Mouse (Mus musculus): ENCODE results near the gene Gm49384. TPM values are rescaled to one million over a fixed set of nuclear protein-coding genes. Genes with fewer than 3 reads are reported as not detected.
"Not testable (repeated sequence)": the region's sequence is repeated elsewhere in the genome, so short reads cannot be mapped to it uniquely, and the experiment has no call there.

Gm49384 gene
- polyA plus RNA-seq, 1 experiment from 2014 or later: 11.6 TPM

DNA sequence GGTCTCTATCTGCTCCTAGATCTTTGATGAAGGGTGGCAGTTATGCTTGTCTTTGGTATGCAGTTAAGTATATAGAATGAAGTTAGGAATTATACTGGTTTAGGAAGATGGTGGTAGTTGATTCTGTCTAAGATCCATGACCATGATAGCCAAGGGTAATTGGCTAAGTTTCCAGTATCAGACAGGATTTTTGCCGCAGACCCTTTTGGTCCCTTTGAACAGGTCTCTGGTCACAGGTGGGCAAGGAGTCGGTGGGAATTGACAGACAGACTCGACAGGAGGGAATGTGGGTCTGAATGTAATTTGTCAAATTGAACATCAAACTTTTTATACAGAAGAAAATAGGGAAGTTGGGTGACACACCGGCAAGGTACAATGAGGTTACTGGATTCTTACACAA is 40.5 kb downstream of the Gm49384 start:
- ATAC-seq; H3K4me3 ChIP-seq (ENCODE audit: low read length); H3K27ac ChIP-seq (ENCODE audit: low read depth, low read length); H3K9me3 ChIP-seq (ENCODE audit: control insufficient read depth, low read length); H3K4me2 ChIP-seq (ENCODE audit: low read length); H3K9ac ChIP-seq (ENCODE audit: low read depth, low read length); H3K36me3 ChIP-seq (ENCODE audit: control insufficient read depth, insufficient read depth, low read length); H3K4me1 ChIP-seq (ENCODE audit: control insufficient read depth, insufficient read depth, low read depth, low read length); H3K27me3 ChIP-seq (replicated peaks; ENCODE audit: control insufficient read depth, insufficient read depth, low read length): not testable (repeated sequence)
- 88% methylated on average over 4 of the region's 4 CpGs for WGBS

DNA sequence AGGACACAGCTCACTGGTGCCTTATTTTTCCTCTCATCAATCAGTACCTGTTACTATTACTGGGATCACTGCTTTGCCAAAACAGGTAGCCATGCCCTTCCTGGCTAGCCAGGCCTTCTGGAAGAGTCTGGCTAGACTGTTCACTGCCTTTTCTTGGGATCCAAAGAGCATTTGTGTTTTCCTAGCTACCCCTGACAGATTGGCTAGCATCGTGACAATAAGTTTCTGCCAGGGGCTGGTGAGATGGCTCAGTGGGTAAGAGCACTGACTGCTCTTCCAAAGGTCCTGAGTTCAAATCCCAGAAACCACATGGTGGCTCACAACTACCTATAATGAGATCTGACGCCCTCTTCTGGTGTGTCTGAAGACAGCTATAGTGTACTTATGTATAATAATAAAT is 43.4 kb downstream of the Gm49384 start:
- H3K9me3 ChIP-seq (ENCODE audit: control insufficient read depth, low read length); H3K4me1 ChIP-seq (ENCODE audit: control insufficient read depth, insufficient read depth, low read depth, low read length); ATAC-seq; H3K27me3 ChIP-seq (replicated peaks; ENCODE audit: control insufficient read depth, insufficient read depth, low read length); H3K9ac ChIP-seq (ENCODE audit: low read depth, low read length); H3K4me2 ChIP-seq (ENCODE audit: low read length); H3K4me3 ChIP-seq (ENCODE audit: low read length); H3K27ac ChIP-seq (ENCODE audit: low read depth, low read length): not testable (repeated sequence)
- WGBS: 82% methylated on average over 2 of the region's 2 CpGs
- H3K36me3 ChIP-seq (ENCODE audit: control insufficient read depth, insufficient read depth, low read length): peaks cover 14% of the 10 kb centered on the region

DNA sequence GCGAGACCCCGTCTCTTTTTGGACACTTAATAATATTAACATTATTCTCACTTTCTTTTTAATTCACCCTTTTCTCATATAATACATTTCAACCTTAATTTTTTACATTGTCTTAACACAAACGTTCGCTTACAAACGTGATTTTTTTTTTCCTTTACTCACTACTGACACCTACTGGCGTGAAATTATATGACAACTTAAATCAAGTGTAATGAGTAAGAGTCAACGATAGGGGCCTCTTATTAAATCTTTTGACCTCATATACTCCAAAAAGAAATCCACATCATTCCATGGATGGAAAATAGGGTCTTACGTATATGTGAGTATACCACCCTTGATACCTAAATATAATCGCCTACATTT is 44.5 kb downstream of the Gm49384 start:
- Histone ChIP-seq H3K27ac (ENCODE audit: low read depth, low read length) (no peak overlapping the region), H3K4me3 (ENCODE audit: low read length) (peak overlapping the region; percentile 22), H3K9ac (ENCODE audit: low read depth, low read length) (no peak overlapping the region), H3K4me2 (ENCODE audit: low read length) (peak overlapping the region; percentile 42), H3K4me1 (ENCODE audit: control insufficient read depth, insufficient read depth, low read depth, low read length) (peaks cover 7% of the 10 kb centered on the region), H3K9me3 (ENCODE audit: control insufficient read depth, low read length) (no peaks in the 10 kb centered on the region), H3K27me3 (replicated peaks; ENCODE audit: control insufficient read depth, insufficient read depth, low read length) (no peaks in the 10 kb centered on the region), H3K36me3 (ENCODE audit: control insufficient read depth, insufficient read depth, low read length) (peaks cover 14% of the 10 kb centered on the region)
- ATAC-seq: no peak
- WGBS: 4% methylated on average over 9 of the region's 9 CpGs

DNA sequence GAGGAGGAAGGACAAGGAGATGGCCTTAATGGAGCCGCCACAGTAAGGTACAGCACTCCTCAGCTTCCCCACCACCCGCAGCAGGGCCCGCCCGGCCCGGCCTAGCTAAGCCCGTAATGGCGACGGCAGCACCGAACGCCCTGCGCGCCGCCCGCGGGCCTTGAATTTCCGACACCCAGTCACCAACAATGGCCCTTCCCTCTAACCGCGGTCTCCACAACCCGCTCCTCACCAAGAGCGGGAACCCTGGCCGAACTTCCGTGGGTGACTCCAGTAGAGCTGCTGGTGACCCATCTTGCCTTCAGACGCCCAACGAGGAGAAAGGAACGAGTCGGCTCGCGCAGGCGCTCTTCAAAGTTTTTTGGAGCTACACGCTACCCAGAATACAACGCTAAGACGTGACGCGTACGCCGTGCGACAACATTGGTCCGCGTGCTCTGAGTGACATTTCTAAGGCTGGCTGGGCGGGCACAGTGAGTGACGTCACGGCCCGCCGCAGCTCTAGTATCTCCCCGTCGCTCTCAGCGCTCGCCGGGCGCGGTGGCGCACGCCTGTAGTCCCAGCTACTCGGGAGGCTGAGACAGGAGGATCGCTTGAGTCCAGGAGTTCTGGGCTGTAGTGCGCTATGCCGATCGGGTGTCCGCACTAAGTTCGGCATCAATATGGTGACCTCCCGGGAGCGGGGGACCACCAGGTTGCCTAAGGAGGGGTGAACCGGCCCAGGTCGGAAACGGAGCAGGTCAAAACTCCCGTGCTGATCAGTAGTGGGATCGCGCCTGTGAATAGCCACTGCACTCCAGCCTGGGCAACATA is 45.1 kb downstream of the Gm49384 start, which contains the start of gene Rps29:
Rps29 (minus strand) TSS at position 422 of the 813 bp plus-strand sequence.
- ATAC-seq: peak; percentile 99
- Histone ChIP-seq H3K9ac (ENCODE audit: low read depth, low read length) (peak within 1 kb of the TSS; percentile 87), H3K4me3 (ENCODE audit: low read length) (peak within 1 kb of the TSS; percentile 68), H3K4me2 (ENCODE audit: low read length) (peak within 1 kb of the TSS; percentile 71), H3K36me3 (ENCODE audit: control insufficient read depth, insufficient read depth, low read length) (peaks cover 14% of the 10 kb centered on the region), H3K27ac (ENCODE audit: low read depth, low read length) (peak within 1 kb of the TSS; percentile 89)
- WGBS: 0% methylated on average over 55 of the region's 68 CpGs
- H3K27me3 ChIP-seq (replicated peaks; ENCODE audit: control insufficient read depth, insufficient read depth, low read length); H3K9me3 ChIP-seq (ENCODE audit: control insufficient read depth, low read length); H3K4me1 ChIP-seq (ENCODE audit: control insufficient read depth, insufficient read depth, low read depth, low read length): not testable (repeated sequence)

DNA sequence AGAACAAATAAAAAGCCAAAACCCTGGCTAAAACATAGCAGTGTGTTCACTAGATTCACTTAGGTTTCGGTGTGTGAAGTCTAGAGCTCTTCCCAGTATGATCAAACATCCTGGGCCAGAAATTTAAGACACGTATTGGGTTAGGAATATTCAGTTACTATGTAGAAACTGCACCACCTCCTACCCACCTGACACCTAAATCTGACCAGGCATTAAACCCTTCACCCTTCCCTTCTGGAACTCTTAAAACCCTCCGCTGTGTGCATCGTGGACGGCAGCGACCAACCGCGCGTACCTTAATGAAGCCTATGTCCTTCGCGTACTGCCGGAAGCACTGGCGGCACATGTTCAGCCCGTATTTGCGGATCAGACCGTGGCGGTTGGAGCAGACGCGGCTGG is 45.7 kb downstream of the Gm49384 start:
- Histone ChIP-seq H3K9ac (ENCODE audit: low read depth, low read length) (peak overlapping the region; percentile 87), H3K9me3 (ENCODE audit: control insufficient read depth, low read length) (no peaks in the 10 kb centered on the region), H3K4me2 (ENCODE audit: low read length) (peak overlapping the region; percentile 71), H3K27ac (ENCODE audit: low read depth, low read length) (peak overlapping the region; percentile 89), H3K36me3 (ENCODE audit: control insufficient read depth, insufficient read depth, low read length) (peaks cover 14% of the 10 kb centered on the region), H3K4me1 (ENCODE audit: control insufficient read depth, insufficient read depth, low read depth, low read length) (peaks cover 7% of the 10 kb centered on the region), H3K4me3 (ENCODE audit: low read length) (peak overlapping the region; percentile 68), H3K27me3 (replicated peaks; ENCODE audit: control insufficient read depth, insufficient read depth, low read length) (no peaks in the 10 kb centered on the region)
- no peak; the same call in 1 of the 2 replicates for ATAC-seq
- 1% methylated on average over 19 of the region's 19 CpGs for WGBS

DNA sequence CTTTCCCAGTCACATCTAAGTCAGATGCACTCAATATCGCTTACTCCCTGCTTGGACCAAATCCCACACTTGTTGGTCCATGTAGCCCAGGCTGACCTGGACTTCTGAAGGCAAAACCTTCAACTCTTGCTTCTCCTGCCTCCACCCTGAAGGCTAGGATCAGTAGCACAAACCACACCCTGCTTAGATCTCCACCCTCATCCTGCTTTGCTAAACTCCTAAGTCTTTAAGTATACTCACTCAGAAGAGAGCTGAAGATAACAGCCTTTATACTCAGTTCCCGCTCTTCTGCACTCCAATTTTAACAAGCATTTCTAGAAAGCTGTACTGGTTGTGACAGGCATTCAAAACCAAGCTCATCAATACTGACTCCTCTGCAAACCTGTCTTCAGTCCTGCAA is 47.0 kb downstream of the Gm49384 start:
- Histone ChIP-seq H3K36me3 (ENCODE audit: control insufficient read depth, insufficient read depth, low read length) (peaks cover 14% of the 10 kb centered on the region), H3K27me3 (replicated peaks; ENCODE audit: control insufficient read depth, insufficient read depth, low read length) (no peaks in the 10 kb centered on the region), H3K4me1 (ENCODE audit: control insufficient read depth, insufficient read depth, low read depth, low read length) (peaks cover 7% of the 10 kb centered on the region), H3K4me2 (ENCODE audit: low read length) (no peak overlapping the region), H3K27ac (ENCODE audit: low read depth, low read length) (no peak overlapping the region), H3K9ac (ENCODE audit: low read depth, low read length) (no peak overlapping the region), H3K9me3 (ENCODE audit: control insufficient read depth, low read length) (no peaks in the 10 kb centered on the region), H3K4me3 (ENCODE audit: low read length) (no peak overlapping the region)
- no peak for ATAC-seq
- 96% methylated on average over 2 of the region's 2 CpGs for WGBS

DNA sequence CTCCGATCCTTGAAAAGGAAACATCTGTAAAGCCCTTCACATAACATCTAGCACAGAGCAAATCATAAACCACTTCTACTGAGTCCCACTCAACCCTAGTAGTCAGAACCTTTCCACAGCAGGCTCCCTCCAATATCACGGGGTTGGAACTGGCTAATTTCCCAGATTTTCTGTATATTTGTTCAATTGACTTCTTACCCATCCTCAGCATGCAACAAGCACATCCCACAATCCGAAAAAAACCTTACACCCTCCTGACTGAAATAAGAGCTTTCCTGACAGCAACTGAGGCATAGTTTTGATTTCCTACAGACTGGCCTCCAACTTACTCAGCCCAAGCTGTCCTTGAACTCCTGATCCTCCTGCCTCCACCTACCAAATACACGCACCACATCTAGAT is 47.6 kb downstream of the Gm49384 start:
- H3K36me3 ChIP-seq (ENCODE audit: control insufficient read depth, insufficient read depth, low read length): peaks cover 14% of the 10 kb centered on the region
- no peak for ATAC-seq
- no peak overlapping the region for H3K9ac ChIP-seq (ENCODE audit: low read depth, low read length)

DNA sequence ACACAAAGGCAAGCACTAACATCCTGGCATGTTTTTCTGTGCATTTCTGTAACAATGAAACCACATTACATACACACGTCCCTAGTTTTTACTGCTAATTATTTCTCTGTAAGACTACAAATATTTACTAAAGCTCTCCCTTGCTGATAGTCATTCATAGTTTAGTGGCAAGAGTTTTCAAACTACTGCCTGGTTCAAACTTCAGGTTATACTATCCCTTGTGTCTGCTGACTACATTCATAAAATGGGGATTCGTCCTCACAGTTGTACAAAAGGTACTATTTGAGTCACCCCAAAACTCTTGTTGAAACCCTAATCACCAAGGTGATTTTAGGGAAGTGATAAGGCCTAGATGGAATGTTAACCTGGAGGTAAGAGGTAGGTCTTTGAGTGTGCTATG is 48.1 kb downstream of the Gm49384 start:
- H3K4me2 ChIP-seq (ENCODE audit: low read length): no peak overlapping the region

More for the DNA sequence above, 47.6 kb downstream of the Gm49384 start:
- Histone ChIP-seq H3K27me3 (replicated peaks; ENCODE audit: control insufficient read depth, insufficient read depth, low read length) (no peaks in the 10 kb centered on the region), H3K27ac (ENCODE audit: low read depth, low read length) (no peak overlapping the region), H3K4me1 (ENCODE audit: control insufficient read depth, insufficient read depth, low read depth, low read length) (peaks cover 7% of the 10 kb centered on the region), H3K4me2 (ENCODE audit: low read length) (no peak overlapping the region), H3K4me3 (ENCODE audit: low read length) (no peak overlapping the region), H3K9me3 (ENCODE audit: control insufficient read depth, low read length) (no peaks in the 10 kb centered on the region)
- 78% methylated on average over 4 of the region's 4 CpGs for whole genome bisulfite sequencing

DNA sequence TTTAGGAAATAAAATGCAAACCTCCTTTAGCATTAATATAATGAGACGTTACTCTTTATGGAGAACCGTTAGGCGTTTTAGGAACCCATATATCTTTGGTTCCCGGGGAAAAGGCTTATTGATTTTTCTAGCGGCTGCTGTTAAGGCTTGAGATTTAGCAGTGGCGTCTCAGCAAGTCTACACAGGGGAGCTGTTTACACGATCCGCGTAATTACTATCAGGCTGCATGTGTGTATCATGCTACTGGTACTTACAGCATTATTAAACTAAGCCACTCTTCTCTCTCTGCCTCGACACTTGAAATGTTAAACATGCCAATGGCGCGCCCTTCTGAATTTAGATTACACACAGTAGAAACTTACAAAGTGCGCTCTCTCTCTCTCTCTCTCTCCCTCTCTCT is 54.0 kb downstream of the Gm49384 start:
- H3K4me1 ChIP-seq (ENCODE audit: control insufficient read depth, insufficient read depth, low read depth, low read length): no peaks in the 10 kb centered on the region
- no peaks in the 10 kb centered on the region for H3K36me3 ChIP-seq (ENCODE audit: control insufficient read depth, insufficient read depth, low read length)
- H3K4me3 ChIP-seq (ENCODE audit: low read length): no peak overlapping the region
- H3K27ac ChIP-seq (ENCODE audit: low read depth, low read length): no peak overlapping the region
- 76% methylated on average over 13 of the region's 13 CpGs for WGBS
- H3K9ac ChIP-seq (ENCODE audit: low read depth, low read length): no peak overlapping the region
- peak; percentile 24; the same call in 1 of the 2 replicates for ATAC-seq
- no peaks in the 10 kb centered on the region for H3K27me3 ChIP-seq (replicated peaks; ENCODE audit: control insufficient read depth, insufficient read depth, low read length)
- H3K4me2 ChIP-seq (ENCODE audit: low read length): peak overlapping the region; percentile 23; the same call in 1 of the 2 replicates
- no peaks in the 10 kb centered on the region for H3K9me3 ChIP-seq (ENCODE audit: control insufficient read depth, low read length)

More for the DNA sequence above, 48.1 kb downstream of the Gm49384 start:
- Histone ChIP-seq H3K27ac (ENCODE audit: low read depth, low read length) (no peak overlapping the region), H3K4me1 (ENCODE audit: control insufficient read depth, insufficient read depth, low read depth, low read length) (peaks cover 7% of the 10 kb centered on the region), H3K9me3 (ENCODE audit: control insufficient read depth, low read length) (no peaks in the 10 kb centered on the region), H3K4me3 (ENCODE audit: low read length) (no peak overlapping the region), H3K9ac (ENCODE audit: low read depth, low read length) (no peak overlapping the region), H3K27me3 (replicated peaks; ENCODE audit: control insufficient read depth, insufficient read depth, low read length) (no peaks in the 10 kb centered on the region), H3K36me3 (ENCODE audit: control insufficient read depth, insufficient read depth, low read length) (peaks cover 14% of the 10 kb centered on the region)
- 89% methylated on average over 2 of the region's 2 CpGs for WGBS
- no peak for ATAC-seq
